Mouse (Mus musculus) hindbrain, postnatal 0 days (tissue): ENCODE measurements around the gene Tbx10. TPM values are rescaled to one million over a fixed set of nuclear protein-coding genes. Genes with fewer than 3 reads are reported as not detected.

ENCODE experiments used
- ATAC-seq: fragments of 200-750 bp; cut with Nextera tagmentation; 2 replicates; pipeline ENCODE4 v1.8.0; 2017; ENCODE audit warnings: mild to moderate bottlenecking, moderate TSS enrichment, moderate library complexity
- DNase-seq: peaks from one replicate; pipeline ENCODE4 v3.0.0-alpha.2; 2015; ENCODE audit warnings: low spot score
- H3K27ac ChIP-seq: fragments of 300-500 bp; sonication (generic); 2 replicates; pipeline ENCODE4 v1.5.1; 2014; ENCODE audit warnings: mild to moderate bottlenecking
- H3K27me3 ChIP-seq: fragments of 300-500 bp; sonication (generic); 2 replicates; pipeline ENCODE4 v1.6.1; 2014; ENCODE audit warnings: low read length, mixed read lengths; ENCODE audit not compliant: insufficient read depth
- H3K36me3 ChIP-seq: fragments of 300-500 bp; sonication (generic); 2 replicates; pipeline ENCODE4 v1.6.1; 2014; ENCODE audit warnings: low read length, mixed read lengths; ENCODE audit not compliant: insufficient read depth
- H3K4me1 ChIP-seq: fragments of 300-500 bp; sonication (generic); 2 replicates; pipeline ENCODE4 v1.6.1; 2014; ENCODE audit warnings: antibody characterized with exemption, low read length, mixed read lengths; ENCODE audit not compliant: insufficient read depth
- H3K4me2 ChIP-seq: fragments of 300-500 bp; sonication (generic); 2 replicates; pipeline ENCODE4 v1.6.1; 2014; ENCODE audit warnings: low read depth, mild to moderate bottlenecking, low read length, moderate library complexity, mixed read lengths
- H3K4me3 ChIP-seq: fragments of 300-500 bp; sonication (generic); 2 replicates; pipeline ENCODE4 v1.5.1; 2014; ENCODE audit warnings: low read length
- H3K9ac ChIP-seq: fragments of 300-500 bp; sonication (generic); replicated peaks from 2 replicates; pipeline ENCODE4 v1.6.1; 2014; ENCODE audit warnings: mild to moderate bottlenecking, low read length, moderate library complexity, mixed read lengths
- H3K9me3 ChIP-seq: fragments of 300-500 bp; sonication (generic); 2 replicates; pipeline ENCODE4 v1.6.1; 2016; ENCODE audit warnings: low read length, mixed read lengths
- CTCF ChIP-seq: IDR thresholded peaks from 2 replicates; pipeline ENCODE4 v1.5.1; 2016; ENCODE audit warnings: antibody characterized with exemption, control low read depth, low read depth
- WGBS: fragments of 180-500 bp; shearing (Covaris S2); extraction: QIAGEN DNeasy Blood & Tissue Kit; methylation state at CpG from one replicate; pipeline ENCODE4 v1.1.7; 2014; 5-methylcytosine and 5-hydroxymethylcytosine counted together
- polyA plus RNA-seq: library from polyadenylated mRNA; unstranded; fragments of >200 nt; fragmentation: Nextera tagmentation; extraction: Ambion mirVana; gene quantifications from 2 replicates; pipeline ENCODE4 v1.2.1, GENCODE M21; 2015
- total RNA-seq: library from RNA; depleted of rRNA; stranded (reverse); fragments of >200 nt; gene quantifications from 2 replicates; pipeline ENCODE4 v1.2.3, GENCODE M21; 2014

Gene Tbx10
- total and polyA plus RNA-seq, 2 experiments from 2014 or later: 0.36 TPM; not detected in 1

DNA sequence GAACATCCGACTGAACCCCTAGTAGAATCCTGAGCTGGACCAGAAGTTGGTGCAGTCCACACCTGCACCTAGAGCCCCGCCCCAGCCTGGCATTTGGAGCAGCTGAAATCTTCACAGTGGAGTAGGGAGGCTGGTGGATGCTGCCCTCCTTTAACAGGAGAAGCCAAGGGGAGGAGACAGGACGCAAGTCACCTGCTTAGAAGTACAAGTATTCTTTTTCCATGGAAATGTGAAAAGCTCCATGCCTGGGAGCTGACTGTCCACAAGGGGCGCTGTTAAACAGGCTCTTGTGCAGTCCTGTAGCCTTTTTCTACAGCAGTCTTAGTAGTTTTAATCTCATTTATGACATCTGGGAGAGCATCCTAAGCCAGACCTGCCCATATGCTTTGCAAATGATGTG is 3.8 kb upstream of the Tbx10 start:
- no peak overlapping the region for H3K9ac ChIP-seq
- H3K27me3 ChIP-seq: no peaks in the 10 kb centered on the region
- no peaks in the 10 kb centered on the region for H3K9me3 ChIP-seq
- H3K36me3 ChIP-seq: no peaks in the 10 kb centered on the region
- H3K4me3 ChIP-seq: no peak overlapping the region
- ATAC-seq: no peak
- no peak for DNase-seq
- 92% methylated on average over 4 of the region's 4 CpGs for WGBS
- H3K4me2 ChIP-seq: no peak overlapping the region
- 0 out of 2 replicates have a peak, but pooled peaks cover 4% of the 10 kb centered on the region for H3K4me1 ChIP-seq
- H3K27ac ChIP-seq: no peak overlapping the region
- TF ChIP-seq CTCF: peak; percentile 34; the same call in 1 of the 2 replicates

DNA sequence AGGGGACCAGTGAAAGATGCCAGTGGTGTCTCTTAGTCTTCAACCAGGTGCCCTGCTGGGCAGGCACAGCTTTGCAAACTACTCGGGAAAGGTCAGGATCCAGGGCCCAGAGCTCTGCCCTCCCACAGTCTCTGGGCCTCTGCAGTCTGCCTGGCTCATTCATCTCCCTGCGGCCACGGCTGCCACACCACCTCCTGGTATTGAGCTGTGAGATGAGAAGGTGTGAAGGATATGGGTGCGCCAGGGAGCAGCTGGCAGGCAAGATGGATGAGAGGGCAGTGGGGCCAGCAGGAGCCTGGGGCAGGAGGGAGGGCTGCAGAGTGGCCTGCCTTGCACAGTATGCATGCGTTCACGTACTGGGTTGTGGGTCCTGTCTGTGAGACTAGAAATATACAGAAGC is 1.7 kb upstream of the Tbx10 start:
- DNase-seq (no peak), ATAC-seq (no peak)
- WGBS: 52% methylated on average over 6 of the region's 6 CpGs
- Histone ChIP-seq H3K4me2 (no peak overlapping the region), H3K27me3 (no peaks in the 10 kb centered on the region), H3K36me3 (no peaks in the 10 kb centered on the region), H3K27ac (no peak overlapping the region), H3K9ac (no peak overlapping the region), H3K4me1 (no peaks in the 10 kb centered on the region), H3K4me3 (no peak overlapping the region), H3K9me3 (no peaks in the 10 kb centered on the region)
- TF ChIP-seq CTCF: no peak

DNA sequence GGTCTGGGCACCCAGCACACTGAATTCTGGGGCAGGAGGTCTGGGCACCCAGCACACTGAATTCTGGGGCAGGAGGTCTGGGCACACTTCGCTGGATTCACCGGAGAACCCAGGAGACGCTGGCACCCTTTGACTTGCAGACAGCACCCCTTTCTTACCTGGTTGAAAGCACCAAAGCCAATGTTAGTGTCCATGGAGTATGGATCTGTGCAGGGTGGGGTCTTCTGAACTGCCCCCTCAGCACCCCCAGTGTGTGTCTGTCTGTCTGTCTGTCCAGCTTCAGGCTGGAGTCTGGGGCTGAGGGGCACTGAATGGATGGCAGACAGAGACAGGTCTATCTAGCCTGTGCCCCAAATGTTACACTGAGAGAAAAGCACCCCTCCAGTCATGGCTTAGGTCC is 990 bp upstream of the Tbx10 start:
- Histone ChIP-seq H3K4me1 (no peaks in the 10 kb centered on the region), H3K27me3 (no peaks in the 10 kb centered on the region), H3K27ac (no peak overlapping the region), H3K9me3 (no peaks in the 10 kb centered on the region), H3K36me3 (no peaks in the 10 kb centered on the region), H3K4me2 (no peak overlapping the region), H3K4me3 (no peak overlapping the region), H3K9ac (no peak overlapping the region)
- DNase-seq: no peak
- no peak for ATAC-seq
- no peak for TF ChIP-seq CTCF
- 90% methylated on average over 3 of the region's 3 CpGs for WGBS

DNA sequence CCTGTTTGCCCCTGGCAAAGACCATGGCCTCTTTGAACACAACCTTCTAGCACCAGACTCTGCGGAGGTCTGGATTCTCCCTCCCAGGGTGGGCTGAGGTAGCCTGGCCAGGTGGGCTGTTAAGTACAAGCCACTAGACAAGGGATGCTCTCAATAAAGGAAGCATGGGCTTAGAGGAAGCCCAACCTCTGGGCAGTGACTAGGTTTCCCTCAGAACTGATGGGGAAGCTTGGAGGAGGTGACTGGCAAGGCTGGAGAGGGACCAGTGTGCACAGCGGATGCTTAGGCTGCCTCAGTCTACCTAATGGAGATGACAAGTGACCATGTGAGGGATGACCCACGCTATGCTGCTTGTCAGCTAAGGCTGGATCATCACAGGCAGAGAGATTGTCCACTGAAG is 586 bp upstream of the Tbx10 start:
- H3K27ac ChIP-seq: no peak overlapping the region
- no peak overlapping the region for H3K4me3 ChIP-seq
- H3K4me2 ChIP-seq: no peak overlapping the region
- H3K4me1 ChIP-seq: no peaks in the 10 kb centered on the region
- TF ChIP-seq CTCF: no peak
- DNase-seq (no peak), ATAC-seq (no peak)
- no peaks in the 10 kb centered on the region for H3K36me3 ChIP-seq
- no peaks in the 10 kb centered on the region for H3K27me3 ChIP-seq
- H3K9me3 ChIP-seq: no peaks in the 10 kb centered on the region
- H3K9ac ChIP-seq: no peak overlapping the region
- WGBS: 93% methylated on average over 3 of the region's 3 CpGs

DNA sequence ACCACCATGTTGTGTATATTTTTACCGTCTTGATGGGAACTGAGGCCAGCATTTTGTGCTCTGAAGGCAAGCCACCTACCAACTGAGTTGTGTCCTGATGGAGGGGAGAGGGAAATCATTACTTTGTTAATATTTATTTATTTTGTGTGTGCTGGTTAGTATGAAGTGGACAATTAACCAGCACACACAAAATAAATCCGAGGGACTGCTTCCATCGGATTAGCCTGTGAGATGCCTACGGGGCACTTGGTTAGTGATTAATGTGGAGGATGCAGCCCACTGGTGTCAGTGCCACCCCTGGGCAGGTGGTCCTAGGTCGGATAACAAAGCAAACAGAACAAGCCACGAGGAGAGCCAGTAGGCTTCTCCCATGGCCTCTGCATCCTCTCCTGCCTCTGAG is 2.4 kb downstream of the Tbx10 start:
- Histone ChIP-seq H3K9ac (no peak overlapping the region), H3K36me3 (no peaks in the 10 kb centered on the region), H3K27ac (no peak overlapping the region), H3K4me1 (0 out of 2 replicates have a peak, but pooled peaks cover 4% of the 10 kb centered on the region), H3K4me2 (no peak overlapping the region), H3K9me3 (no peaks in the 10 kb centered on the region), H3K4me3 (no peak overlapping the region), H3K27me3 (no peaks in the 10 kb centered on the region)
- DNase-seq (no peak), ATAC-seq (no peak)
- no peak for TF ChIP-seq CTCF
- 77% methylated on average over 6 of the region's 6 CpGs for WGBS

DNA sequence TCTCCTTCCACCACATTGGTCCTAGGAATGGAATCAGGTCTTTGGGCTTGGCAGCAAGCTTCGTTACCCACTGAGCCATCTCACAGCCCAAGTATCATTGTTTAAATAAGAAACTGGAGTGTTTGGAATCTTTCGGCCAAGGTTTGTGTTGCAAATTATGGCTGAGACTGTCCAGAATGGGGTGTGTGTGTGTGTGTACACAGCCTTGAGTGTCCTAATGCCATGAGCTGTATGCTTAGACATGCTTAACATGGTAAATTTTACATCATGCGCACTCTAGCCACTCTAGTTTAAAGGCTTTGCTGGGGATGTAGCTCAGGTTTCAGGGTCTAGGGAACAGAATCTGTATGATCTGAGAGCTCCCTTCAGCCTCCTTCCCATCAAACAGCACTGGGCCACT is 3.0 kb downstream of the Tbx10 start:
- no peak overlapping the region for H3K4me3 ChIP-seq
- H3K4me1 ChIP-seq: 0 out of 2 replicates have a peak, but pooled peaks cover 4% of the 10 kb centered on the region
- no peak overlapping the region for H3K27ac ChIP-seq
- no peaks in the 10 kb centered on the region for H3K27me3 ChIP-seq
- 87% methylated on average over 3 of the region's 3 CpGs for WGBS
- ATAC-seq: no peak
- DNase-seq: no peak
- H3K4me2 ChIP-seq: no peak overlapping the region
- TF ChIP-seq CTCF: no peak
- no peak overlapping the region for H3K9ac ChIP-seq
- no peaks in the 10 kb centered on the region for H3K36me3 ChIP-seq
- H3K9me3 ChIP-seq: no peaks in the 10 kb centered on the region

DNA sequence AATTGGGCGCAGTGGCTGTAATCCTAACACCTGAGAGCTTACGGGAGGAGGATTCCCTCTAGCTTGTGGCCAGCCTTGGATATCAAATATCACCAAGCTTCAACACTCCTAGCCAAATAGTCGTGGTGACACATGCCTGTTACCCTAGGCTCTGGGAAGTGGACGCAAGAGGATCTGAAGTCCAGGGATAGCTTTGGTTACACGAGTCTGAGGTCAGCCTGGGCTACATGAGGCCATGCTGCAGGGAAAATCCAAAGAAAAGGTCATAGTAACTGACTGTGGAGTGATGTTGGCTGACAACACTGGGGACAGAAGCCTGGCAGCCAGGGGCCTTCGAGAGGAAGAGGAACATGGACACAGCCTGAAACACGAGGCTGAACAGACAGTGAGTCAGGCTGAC is 3.6 kb downstream of the Tbx10 start:
- no peak overlapping the region for H3K4me2 ChIP-seq
- no peak overlapping the region for H3K27ac ChIP-seq
- no peak overlapping the region for H3K4me3 ChIP-seq
- H3K9ac ChIP-seq: no peak overlapping the region
- WGBS: 74% methylated on average over 7 of the region's 7 CpGs
- ATAC-seq (no peak), DNase-seq (no peak)
- no peak for TF ChIP-seq CTCF
- no peaks in the 10 kb centered on the region for H3K9me3 ChIP-seq
- peaks cover 6% of the 10 kb centered on the region; the same call in 1 of the 2 replicates for H3K4me1 ChIP-seq
- H3K27me3 ChIP-seq: no peaks in the 10 kb centered on the region
- H3K36me3 ChIP-seq: no peaks in the 10 kb centered on the region
